Mouse (Mus musculus) retina, postnatal 7 days (tissue): ENCODE results near the gene Prelp.

Source experiments
- DNase-seq: peaks from one replicate; pipeline ENCODE4 v3.0.0-alpha.2; 2012; ENCODE audit warnings: low read depth, low spot score

Prelp gene

DNA sequence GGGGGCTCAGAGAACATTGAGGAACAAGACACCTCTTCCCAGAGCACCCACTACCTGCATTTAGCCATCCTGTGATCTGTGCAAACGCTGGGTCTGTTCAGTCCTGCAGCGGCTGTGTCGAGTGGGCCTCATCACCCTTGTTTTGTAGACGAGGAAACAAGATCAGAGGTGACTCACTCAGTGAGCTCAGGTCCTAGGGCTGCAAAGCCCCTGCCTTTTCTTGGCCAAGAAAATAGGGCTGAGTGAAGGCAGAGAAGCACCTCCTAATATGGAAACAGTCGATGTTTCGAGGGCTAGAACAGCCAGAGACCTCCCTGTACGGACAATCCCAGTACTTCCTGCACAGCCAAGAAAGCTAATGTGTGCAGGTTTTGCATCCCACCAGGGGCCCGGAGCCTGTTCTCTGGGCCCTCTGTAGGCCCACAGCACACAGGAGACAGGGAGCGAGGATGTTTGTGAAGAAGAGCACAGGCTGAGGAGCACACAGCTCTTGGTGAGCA lies 22.1 kb downstream of the Prelp start:
- no peak for DNase-seq

DNA sequence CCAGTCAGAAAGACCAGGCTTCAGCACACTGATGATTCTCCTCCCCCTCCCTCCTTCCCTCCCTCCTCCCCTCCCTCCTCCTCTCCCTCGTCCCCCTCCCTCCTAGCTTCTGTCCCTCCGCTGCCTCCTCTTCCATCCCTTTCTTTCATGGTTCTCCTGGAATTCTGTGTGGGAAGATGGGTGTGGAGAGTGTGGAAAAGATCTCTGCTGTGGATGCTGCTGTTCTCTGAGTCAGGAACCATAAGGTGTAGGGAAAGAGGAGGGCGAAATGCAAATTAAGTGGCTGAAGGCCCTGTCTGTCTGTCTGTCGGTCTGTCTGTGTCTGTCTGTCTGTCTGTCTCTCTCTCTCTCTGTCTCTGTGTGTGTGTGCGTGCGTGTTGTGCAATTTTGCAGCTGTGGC lies 23.9 kb downstream of the Prelp start:
- no peak for DNase-seq

DNA sequence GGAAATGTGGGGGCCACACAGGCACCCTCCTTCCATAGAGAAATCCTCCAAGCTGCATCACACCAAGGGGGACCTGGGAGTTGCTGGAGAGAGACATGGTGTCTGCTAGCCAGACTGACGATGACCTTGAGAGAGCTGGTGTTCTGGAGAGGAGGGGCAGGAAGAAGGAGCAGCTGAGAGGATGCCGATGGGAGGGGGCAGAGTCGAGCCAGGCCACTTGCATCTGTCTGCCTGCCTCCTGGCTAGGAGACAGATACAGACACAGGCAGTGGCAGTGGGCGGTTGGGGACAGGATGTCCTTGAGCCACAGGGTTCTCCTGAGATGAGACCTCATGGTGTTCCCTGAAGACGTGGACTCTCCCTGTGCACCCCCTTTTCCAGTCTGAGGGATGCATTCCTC lies 29.7 kb downstream of the Prelp start:
- no peak for DNase-seq

DNA sequence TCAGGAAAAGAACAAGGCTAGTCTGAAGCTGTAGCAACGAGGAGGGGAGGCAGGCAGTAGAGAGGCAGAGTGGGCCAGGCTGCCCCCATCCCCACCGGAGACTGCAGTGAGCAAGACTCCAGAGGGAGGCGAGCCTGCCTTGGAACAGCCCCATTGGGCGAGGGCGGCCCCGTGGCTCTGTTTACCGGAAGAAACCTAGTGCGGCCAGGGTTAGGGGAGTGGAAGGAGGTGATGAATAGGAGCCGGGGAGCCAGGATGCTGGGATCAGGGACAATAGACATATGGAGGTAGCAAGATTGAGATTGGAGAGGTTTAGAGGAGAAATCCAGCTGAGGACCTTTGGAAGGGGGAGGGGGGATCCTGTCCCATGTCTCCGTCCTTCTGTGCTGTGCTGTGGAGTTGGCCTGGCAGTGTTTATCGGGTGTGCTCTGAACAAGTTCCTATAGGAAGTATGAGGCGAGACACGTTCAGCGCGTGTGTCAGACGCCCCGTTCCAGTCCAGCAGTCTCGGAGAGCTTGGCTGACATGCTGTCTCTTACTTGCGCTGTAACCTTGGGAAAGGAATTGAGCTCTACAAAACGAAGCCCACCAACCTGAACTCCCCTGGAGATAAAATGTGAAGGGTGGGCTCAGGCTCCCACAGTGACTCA lies 31.1 kb downstream of the Prelp start:
- DNase-seq = no peak

DNA sequence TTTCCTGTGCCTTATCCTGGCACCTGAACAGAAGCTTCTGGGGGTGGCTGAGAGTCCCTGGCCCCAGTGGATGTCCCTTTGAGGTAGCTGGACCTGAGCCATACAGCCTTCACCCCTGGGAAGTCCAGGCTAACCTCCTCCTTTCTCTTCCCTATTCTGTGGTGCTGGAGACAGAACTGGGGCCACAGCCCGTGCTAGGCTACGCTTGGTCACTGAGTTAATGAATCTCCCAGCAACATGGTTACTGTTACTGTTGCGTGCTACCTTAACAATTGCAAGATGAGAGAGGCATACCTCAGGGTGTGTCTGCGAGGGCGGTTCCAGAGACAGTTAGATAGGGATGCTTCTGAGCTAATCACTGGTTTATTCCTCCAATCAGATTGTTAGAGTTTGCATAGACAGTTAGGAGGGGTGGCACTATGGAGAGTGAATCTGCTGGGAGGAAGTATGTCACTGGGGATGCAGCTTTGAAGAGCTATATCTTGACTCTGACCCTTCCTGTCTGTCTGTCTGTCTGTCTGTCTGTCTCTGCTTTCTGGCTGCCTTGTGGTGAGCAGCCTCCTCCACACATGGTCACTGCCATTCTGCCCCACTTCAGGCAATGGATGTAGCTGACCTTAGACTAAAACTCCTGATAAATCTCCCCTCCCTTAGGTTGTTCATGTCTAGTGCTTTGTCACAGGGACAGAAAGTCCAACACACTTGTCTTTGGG lies 33.5 kb downstream of the Prelp start:
- no peak for DNase-seq

DNA sequence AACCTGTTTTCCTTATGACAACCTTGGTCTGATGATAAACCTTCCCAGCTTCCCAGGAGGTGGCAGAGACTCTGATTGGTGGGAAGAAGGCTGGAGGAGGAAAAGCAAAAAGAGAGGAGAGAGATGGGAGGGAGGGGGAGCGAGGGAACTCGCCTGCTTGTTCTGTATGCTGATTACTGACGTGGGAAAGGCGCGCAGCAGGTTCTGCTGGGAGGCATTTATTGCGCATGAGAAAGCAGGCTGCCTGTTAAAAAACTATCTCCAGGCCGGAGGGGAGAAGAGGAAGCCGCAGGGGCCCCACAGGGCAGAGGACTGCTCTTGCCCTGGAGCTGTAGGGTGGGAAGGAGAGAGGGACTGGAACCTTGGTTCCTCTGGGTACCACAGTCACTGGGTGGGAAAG lies 34.2 kb downstream of the Prelp start:
- no peak for DNase-seq

DNA sequence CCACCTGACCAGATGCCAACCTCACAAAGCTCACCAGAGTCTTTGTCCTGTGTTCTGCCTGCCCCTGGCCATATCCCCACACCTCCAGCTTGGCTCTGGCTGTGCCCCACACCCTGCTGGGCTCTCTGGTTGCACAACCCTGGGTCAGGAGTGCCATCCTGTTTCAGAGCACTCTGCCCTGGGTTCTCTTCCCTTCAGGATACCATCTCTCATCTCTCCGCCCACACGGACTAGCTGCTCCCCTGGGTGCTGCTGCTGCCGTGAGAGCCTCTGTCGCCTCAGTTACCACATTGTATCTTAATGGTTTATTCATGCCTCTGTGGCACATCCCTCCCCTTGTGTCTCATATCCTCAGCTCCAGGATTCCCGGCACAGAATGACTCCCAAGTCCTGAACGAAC lies 34.8 kb downstream of the Prelp start:
- no peak for DNase-seq

DNA sequence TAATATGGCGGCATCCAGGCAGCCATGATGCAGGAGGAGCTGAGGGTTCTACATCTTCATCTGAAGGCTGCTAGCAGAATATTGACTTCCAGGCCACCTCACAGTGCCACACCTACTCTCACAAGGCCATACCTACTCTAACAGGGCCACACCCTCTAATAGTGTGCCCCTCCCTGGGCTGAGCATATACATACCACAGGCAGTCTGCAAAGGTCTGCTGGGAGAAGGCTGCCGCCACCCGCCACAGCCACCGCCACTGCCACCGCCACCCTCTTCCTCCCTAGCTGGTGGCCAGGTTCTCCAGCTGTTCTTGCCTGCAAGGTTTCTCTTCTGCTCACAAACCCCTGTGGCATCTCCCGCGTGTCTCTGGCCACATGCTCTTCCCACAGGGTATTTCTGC lies 35.4 kb downstream of the Prelp start:
- no peak for DNase-seq

DNA sequence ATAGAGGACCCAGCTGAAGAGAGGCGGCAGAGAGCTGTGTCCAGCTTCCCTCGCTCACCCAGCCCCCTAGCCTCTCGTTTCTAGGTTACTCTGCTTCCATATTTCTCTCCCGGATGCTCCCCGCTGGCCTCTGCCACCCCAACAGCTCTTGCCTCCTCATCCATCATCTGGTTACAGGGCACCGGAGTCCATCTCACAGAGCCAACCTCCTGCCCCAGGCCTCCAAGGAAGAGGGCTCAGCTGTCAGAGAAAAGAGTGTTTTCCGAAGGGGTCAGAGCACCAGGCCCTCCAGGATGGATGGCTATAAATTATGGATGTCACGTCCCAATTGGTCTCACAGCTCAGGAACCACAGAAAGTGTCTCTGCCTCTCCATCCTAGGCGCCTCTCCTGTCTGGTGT lies 36.5 kb downstream of the Prelp start:
- DNase-seq = no peak

DNA sequence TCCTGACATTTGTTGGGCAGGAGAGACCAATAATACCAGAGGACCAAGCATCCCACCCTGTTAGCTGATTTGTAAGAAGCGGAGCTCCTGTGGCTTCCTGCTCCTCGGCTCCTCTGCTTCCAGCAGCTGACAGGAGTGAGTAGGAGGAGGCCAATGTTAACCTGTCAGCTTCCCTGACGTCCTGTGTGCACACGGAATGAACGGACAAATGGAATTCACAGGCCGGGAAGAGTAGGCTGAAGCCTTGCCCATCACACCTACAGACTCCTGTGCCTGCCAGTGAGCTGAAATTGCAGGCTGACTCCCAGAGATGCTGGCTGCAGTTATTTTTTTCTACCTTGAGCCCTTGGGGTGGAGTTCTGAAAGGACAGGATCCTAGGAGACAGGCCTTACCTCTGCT lies 37.1 kb downstream of the Prelp start:
- no peak for DNase-seq

DNA sequence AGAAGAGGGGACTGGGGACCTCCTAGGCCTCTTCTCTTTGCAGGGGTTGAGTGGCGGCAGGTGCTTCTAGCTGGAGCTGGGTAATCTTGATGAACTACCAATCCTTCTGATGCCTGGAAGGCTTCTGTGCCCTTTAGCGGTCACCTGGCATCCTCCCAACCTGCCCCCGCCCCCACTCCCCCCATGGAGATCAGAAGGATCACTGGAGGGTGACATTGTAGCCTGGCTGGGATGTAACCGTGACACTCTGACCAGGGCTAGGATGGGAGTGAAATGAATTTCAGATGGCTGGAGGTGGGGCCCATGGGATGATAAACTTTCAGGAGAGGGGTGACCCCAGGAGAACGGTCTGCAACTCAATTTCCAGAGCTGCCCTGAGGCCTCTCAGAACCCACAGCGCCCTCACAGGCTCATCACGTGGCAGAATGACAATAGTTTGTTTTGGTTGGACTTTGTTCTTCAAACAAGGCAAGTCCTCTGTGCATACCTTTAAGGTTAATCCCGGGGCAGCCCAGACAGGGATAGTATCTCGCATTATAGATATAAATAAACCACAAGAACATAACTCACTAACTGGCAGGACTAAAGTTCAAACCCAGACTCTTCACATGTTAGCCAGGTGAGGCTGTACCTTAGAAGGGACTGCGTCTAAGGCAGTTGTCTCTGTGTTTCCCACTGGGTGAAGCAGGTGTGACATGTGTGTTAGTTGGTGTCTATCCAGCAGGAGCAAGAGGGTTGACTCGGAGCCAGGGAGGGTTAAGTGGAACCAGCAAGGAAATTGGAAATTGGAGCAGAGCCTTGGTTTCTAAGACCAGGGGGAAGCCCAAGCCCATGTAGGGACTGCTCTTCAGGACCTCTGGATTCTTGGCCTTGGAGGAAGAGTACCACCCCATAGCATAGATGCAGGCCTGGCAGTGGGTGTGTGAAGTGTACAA lies 38.7 kb downstream of the Prelp start:
- no peak for DNase-seq

DNA sequence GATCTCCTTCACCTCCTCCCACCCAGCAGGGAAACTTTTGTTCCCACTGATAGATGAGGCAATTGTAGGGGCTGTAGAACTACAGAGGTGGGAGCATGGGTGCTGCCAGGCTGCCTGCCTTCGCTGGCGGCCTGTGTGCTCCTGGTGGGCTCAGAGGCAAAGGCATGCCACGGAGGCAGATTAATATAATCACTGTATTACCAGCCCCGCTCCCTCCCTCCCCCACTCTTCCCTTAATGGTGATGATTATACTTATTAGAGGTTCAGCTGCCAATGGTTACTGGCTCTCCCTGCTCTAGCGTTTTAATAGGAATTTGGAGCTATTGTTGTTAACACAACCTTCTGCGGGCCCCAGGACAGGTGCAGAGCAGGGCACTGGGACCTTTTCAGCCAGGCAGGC lies 39.4 kb downstream of the Prelp start:
- no peak for DNase-seq

DNA sequence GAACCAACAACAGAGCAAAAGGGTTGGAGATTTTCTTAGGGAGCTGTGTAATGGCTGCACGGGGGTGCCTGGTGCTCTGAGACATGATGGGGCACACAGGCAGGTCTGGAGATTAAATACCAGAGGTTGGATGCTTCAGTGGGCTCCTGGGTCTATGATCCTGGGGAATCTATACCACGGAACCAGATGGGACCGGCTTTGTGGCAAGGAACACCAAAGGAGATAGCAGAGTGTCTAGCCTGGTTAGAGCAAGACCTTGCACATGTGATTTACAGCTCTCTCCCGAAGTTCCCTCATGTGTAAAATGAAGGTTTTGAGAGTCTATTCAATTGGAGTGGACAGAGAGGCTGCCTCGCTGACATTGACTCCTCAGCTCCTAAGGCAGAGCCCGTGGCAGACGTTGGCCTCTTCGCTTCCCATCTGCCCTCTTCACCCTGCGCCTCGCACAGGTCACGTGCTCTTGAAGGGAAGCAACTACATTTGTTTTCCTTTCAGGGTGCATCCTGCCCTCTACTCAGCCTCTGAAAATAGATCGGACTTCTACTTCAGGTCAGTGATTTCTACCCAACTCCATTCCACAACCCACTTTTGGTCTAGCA lies 42.3 kb downstream of the Prelp start:
- no peak for DNase-seq

DNA sequence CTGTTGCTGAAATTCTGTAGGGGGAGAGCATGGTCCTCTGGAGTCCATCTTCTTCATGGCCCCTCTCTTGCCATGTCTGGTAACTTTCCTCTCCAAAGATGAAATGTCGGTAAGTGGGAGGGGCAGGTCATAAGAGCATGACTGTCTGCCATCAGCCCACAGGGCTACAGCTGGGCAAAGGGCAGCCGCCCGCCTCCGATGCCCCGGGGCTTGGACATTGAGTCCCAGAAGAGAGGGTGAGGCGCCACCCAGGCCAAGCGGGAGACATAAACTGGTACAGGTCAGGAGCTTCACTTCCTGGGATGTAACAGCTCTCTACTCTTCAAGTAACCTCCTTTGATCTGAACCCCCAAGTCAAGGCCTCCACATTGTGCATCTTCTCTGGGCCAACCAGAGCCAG lies 44.3 kb downstream of the Prelp start:
- no peak for DNase-seq

DNA sequence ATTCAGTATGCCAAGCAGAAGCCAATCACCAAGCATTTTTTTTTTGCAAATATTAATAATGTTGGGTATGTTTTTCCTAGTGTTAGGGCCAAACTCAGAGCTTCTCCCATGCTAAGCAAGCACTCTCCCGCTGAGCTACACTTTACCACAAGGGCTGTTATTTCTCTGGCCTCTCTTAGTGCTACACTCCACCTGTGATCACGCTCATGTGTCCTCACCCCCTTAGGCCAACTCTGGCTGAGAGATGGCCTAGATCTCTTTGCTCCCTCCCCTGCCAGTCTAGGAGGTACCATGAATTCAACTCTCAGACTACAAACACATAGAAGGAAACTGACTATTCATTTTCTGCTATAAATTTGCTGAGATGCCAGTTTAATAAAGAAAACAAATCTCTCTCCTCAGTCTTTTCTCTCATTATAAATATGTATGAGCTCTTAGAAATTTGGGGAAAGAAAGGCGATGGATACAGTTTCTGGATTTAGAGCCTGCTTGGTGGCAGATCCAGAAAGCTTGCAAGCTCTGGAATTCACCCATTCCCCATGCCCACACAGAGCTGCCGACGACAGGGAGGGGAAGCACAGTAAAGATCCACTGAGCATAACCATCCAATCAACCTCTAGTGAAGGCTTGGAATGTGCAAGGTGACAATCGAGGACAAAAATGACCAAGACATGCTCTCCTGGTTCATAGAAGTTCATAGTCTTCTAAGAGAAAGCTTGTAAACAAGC lies 48.0 kb downstream of the Prelp start:
- no peak for DNase-seq

DNA sequence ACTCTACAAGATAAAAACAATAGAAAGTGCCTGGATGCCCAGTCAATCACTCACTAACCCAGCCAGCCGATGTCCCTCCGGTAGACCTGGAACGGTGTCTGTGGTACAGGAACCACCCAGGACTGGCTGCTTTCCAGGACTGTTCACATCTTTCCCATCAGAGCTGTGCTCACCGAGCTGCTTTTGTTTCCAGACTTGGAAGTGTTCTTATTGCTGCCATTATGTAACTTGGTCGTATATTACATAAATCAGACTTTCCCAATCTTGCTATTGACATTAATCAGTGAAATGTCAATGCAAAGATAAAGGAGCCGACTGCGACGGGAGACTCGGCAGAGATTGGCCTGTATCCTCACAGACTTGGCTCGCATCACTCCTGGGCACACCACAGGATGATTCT lies 50.0 kb downstream of the Prelp start:
- no peak for DNase-seq

DNA sequence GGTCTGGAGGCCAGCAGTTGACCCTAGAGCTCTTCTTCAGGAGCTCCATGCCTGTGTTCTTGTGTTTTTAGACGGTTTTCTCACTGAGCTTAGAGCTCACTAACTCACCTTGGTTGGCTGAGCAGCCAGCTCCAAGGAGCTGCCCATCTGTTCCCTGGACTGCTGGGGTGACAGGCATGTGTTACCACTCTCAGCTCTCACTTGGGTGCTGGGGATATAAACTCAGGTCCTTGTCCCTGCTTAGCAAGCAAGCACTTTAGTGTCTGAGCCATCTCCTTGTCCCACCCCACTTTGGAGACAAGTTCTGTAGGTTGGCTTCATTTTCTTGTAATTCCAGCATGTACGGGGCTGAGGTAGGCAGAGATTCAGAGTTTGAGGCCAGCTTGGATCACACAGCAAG lies 52.0 kb downstream of the Prelp start:
- no peak for DNase-seq

DNA sequence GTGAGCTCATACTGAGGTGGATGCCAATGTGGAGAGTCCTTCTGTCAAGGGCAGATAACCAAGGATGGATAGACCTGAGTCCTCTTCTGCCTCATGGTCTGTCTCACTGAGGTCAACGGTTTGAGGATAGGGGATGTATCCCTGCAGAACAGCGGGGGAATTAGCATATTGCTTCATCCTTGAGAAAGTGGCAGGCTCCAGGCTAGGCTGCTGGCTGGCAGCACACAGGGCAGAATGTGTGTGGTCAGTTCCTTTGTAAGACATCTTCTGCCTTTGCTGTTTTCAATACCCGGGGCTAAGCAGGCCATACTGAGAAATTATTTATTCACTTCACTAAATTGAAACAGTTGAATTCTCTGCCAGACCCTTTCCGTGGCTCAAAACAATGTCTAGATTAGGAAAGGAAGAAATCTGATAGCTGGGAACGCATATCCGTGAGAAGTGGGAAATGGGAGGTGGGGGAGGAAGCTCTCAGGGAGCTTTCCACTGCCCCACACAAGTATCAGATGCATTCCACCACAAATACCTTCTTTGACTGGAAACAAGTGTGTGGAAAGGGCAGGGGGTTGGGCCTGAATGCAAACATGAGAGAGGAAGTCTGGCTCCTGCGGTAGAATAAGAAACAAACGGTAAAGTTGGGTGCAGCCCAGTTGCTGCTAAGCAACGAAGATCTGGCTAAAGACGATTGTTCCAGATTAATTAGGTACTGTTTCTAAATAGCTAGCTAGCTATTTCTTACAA lies 57.8 kb downstream of the Prelp start:
- no peak for DNase-seq

DNA sequence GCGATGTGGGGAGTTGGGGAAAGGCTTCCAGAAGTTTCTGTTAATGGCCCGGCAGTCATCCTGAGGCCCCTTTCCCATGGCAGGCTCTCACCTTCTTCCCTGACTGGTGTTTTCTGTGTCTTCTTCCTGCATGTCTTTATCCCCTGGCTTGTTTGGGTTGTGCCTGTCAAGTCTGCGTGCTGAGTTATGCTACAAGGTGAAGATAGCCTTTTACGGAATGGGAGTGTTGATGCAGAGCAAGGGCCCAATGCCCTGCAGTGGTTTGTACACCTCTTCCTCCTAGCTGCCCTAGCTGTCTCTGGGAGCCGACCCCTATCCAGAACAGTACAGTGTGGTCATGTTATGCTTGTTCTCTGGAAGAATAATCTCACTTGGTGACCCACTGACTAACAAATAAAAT lies 60.2 kb downstream of the Prelp start:
- DNase-seq = no peak
